Mouse (Mus musculus): ENCODE data around the gene Lingo2. TPM values are rescaled to one million over a fixed set of nuclear protein-coding genes. Genes with fewer than 3 reads are reported as not detected.
"Not testable (repeated sequence)": the region's sequence is repeated elsewhere in the genome, so short reads cannot be mapped to it uniquely, and the experiment has no call there.

The Lingo2 gene
- total RNA-seq, 2 experiments from 2014 or later = 35.4 to 38.1 TPM

GRCm38 (mm10) chr4:36131341-36131740 is 820.2 kb downstream of the Lingo2 start:
- no peak for DNase-seq (ENCODE audit: low spot score in 2 of 2)

- DNase-seq (ENCODE audit: low spot score in 2 of 2) = no peak
Observed at GRCm38 (mm10) chr4:36095482-36095881, 856.1 kb downstream of the Lingo2 start.

GRCm38 (mm10) chr4:36081095-36081852 is 870.3 kb downstream of the Lingo2 start:
- no peak for DNase-seq (ENCODE audit: low spot score in 2 of 2)

DNA sequence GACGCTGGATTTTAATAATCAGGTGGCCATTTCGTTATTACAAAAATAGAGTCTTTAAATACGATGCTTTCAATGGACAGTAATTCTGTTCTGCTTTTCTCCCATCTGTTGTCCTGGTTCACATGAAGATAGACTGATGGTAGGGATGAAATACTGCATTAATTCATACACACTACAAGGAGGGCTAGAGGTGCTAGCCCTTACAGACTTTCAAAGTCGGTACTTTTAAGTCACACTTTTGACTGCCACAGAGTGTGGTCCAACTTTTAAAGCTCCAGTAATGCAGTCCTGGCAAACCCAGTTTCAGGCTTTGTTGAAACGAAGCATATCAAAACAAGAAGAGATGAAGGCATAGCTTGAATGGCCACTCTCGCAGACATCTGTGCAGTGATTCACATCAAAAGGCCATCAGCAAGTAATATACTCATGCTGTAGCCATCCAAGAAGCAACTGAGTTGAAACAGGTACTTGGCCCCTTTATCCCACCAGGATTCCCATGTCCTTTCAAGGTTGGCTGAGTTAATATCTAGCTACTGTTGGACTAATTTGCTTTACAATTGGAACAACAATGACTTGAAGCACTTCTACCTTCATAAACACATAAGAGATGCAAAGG is 872.5 kb downstream of the Lingo2 start:
- no peak for DNase-seq (ENCODE audit: low spot score in 2 of 2)

GRCm38 (mm10) chr4:36064701-36065100 is 886.8 kb downstream of the Lingo2 start:
- not testable (repeated sequence) for DNase-seq (ENCODE audit: low spot score in 2 of 2)

GRCm38 (mm10) chr4:36052791-36053376 is 898.7 kb downstream of the Lingo2 start:
- DNase-seq (ENCODE audit: low spot score in 2 of 2) = no peak

- peak; percentile 69 to 88 for DNase-seq (ENCODE audit: low spot score in 2 of 2)
Observed at GRCm38 (mm10) chr4:36040361-36040760, 911.2 kb downstream of the Lingo2 start.

DNA sequence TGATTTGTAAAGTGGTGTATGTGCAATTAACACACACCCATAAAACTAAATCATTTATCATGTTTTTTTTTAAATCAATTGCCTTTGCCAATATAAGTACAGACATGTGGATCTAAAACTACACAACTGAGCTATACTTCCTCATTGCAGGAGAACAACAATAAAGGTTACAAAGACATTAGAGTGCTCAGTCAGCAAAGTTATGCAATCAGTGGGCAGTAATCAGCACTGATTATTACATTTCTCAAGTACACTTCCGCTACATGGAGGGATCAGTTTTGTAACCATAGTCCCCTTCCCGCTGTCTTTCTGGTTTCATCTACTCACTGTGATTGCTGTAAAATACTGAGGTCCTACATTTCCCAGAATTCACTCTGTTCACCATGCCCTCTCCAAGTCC is 912.8 kb downstream of the Lingo2 start:
- peak in 1 of 2 experiments; percentile 35 for DNase-seq (ENCODE audit: low spot score in 2 of 2)

DNA sequence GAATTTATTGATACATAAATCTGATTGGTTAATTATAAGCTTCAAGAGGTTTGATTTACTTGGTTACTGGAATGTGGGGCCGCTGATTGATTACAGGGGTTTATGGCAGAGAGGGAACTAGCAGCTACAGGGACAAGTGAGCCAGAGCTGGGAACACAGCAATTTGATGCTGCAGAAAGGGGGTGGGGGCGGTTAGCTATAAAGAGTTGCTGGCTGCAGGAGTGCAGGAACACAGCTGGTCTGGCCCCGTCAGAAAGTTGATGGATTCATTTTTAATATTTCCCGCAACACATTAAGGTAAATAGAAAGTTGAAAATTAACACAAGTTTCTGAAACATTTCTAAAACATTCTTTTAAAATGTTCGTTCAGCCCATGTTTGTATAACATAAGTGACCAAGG is 919.5 kb downstream of the Lingo2 start:
- DNase-seq (ENCODE audit: low spot score in 2 of 2) = no peak

GRCm38 (mm10) chr4:36014181-36014580 is 937.4 kb downstream of the Lingo2 start:
- DNase-seq (ENCODE audit: low spot score in 2 of 2) = no peak

GRCm38 (mm10) chr4:35992005-35992763 is 959.4 kb downstream of the Lingo2 start:
- no peak for DNase-seq (ENCODE audit: low spot score in 2 of 2)

DNA sequence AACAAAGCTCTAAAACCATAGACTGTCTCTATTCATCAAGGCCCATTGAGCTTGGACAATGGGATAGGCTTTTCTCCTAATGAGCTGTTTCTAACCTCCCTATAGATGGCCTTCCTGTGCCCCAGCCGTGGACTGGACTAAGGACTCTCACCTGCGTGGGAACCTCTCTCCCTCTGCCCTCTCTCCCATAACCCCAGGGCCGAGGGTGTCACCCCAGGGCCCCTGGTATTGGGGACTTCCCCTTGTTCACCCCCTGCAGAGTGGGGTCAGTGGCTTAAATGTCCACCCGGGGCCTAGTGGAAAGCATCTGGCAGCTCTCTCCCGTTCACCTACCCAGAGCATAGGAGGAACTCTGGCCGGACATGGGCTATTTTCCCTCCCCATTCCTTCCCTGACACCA is 965.5 kb downstream of the Lingo2 start:
- no peak for DNase-seq (ENCODE audit: low spot score in 2 of 2)

GRCm38 (mm10) chr4:35963532-35963931 is 988.0 kb downstream of the Lingo2 start:
- DNase-seq (ENCODE audit: low spot score in 2 of 2) = no peak

DNA sequence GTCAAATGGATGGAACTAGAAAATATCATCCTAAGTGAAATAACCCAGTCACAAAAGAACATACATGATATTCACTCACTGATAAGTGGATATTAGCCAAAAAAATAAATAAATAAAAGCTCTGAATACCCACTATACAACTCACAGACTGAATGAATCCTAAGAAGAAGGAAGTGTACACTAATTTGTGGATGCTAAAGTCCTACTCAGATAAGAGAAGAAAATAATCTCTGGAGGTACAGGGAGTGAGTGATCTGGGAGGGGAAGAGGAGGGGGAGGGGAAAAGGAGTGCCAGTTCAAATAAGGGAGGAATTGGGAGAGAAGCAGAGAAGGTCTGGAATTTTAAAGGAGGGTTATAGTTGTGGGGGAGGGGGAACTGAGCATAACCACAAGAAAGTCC is 999.7 kb downstream of the Lingo2 start:
- DNase-seq (ENCODE audit: low spot score in 2 of 2) = no peak

DNA sequence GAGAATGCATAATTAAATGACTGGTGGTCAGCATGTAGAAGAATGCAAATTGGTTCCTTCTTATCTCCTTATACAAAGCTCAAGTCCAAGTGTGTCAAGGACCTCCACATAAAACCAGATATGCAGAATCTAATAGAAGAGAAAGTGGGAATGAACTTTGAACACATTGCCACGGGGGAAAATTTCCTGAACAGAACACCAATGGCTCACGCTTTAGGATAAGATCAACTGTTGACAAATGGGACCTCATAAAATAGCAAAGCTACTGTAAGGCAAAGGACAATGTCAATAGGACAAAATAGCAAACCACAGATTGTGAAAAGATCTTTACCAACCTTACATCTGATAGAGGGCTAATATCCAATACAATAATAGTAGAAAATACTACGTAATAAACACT is 1000.3 kb downstream of the Lingo2 start:
- DNase-seq (ENCODE audit: low spot score in 2 of 2) = no peak

DNA sequence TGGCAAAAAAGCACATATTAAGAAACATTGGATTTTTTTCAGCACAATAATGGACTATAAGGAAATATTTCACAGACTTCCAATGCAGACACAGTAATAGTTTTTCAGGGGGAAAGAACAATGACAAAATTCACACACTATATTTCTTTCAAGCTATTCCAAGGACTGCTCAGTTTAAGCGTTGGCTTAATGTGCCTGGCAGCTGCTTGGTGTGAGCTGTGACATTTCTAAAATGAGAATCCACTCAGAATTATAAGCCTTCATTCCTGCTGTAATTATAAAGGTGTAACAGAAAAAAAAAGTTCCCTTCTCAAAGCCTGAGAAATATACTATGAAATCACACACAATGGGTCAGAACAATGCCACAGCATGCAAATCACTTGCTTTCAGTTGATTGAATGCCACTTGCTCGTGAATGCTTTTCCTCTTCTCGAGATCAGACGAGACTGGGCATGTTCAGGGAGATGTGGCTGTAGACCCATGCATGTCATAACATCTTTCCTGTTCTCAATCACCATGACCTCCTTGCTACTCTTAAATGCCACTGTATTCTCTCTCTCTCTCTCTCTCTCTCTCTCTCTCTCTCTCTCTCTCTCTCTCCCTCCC is 1017.4 kb downstream of the Lingo2 start:
- DNase-seq (ENCODE audit: low spot score in 2 of 2) = peak in 1 of 2 experiments; percentile 6

DNA sequence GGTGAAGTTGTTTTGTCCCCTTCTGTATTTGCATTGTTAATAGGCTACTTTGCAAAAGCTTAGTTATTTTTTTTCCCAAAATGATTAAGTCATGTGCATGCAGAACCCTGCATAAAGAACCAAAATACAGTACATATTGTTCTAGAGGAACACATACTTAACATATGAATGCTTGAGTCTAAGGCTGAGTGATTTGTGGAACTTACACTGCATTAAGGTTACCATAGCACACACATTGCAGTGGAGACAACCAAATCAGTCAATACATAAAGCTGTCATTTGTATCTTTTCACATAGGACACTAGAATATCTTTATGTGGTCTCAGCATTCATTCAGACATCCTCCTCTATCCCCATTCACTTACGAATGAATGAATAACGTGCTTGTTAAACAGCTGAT is 1023.8 kb downstream of the Lingo2 start:
- DNase-seq (ENCODE audit: low spot score in 2 of 2) = no peak

- DNase-seq (ENCODE audit: low spot score in 2 of 2) = no peak
Observed at GRCm38 (mm10) chr4:35917453-35917852, 1034.1 kb downstream of the Lingo2 start.

DNA sequence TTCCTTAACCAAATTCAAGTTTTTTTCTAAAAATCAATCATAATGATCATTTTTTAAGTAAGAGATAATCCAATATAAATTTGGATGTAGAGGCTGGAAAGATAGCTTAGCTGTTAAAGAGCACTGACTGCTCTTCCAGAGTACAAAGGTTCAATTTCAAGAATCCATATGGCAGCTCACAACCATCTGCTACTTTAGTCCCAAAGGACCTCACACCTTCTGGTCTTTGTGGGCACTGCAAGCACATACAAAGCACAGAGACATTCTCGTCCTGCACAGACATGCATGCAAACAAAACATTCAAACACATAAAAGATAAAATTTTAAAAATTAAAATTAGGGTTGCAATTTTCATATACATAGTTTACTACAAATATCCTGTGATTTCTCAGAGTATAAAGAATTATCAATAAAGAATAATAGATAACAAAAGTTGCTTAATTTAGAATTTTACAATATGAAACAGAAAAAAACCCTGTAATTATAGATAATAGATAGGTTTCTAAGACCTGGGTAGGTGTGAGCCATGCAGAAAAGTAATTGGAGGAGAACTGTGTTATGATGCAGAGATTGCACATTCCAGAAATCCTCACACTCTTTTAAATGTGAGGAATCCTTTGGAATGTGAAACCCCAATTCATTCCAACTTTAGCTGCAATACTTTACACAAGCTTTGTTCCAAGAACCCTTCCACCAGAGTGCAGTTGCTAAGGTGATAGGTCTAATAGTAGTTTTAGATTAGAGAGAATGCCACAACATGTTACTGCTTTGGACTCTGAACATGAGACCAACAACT is 1053.6 kb downstream of the Lingo2 start:
- peak in 1 of 2 experiments; percentile 53 for DNase-seq (ENCODE audit: low spot score in 2 of 2)

Measured in layer of hippocampus, adult 18-20 months (tissue).